Mouse (Mus musculus) T-helper 1 cell (primary cell): ENCODE results near the gene Brix1.
"Not testable (repeated sequence)": the region's sequence is repeated elsewhere in the genome, so short reads cannot be mapped to it uniquely, and the experiment has no call there.

Experiments used
- in situ Hi-C: fragments of 300-600 bp; cut with MboI, MseI; formaldehyde crosslinking; loops from one replicate; pipeline ENCODE4 v1.15.1; 2025; ENCODE audit warnings: high pct_unique_total_duplicates

The Brix1 gene

GRCm38 (mm10) chr15:10485484-10486364 is at the start of gene Brix1, which contains the start of gene Rad1:
Gene Brix1, minus strand, starts transcription at chr15:10485947.
Gene Rad1, plus strand, starts transcription at chr15:10486018.
- in situ Hi-C loops: loop anchor here (5.0 kb wide), 1 partner anchor 738 kb away; the partner anchor contains the start of gene Spef2

GRCm38 (mm10) chr15:10534591-10534990 is 48.8 kb upstream of the Brix1 start:
- in situ Hi-C loops: loop anchor here (25.0 kb wide), 2 partner anchors 353 to 778 kb away; no protein-coding TSS in a partner anchor

- in situ Hi-C loops: loop anchor here (25.0 kb wide), 2 partner anchors 354 to 779 kb away; no protein-coding TSS in a partner anchor
Observed at GRCm38 (mm10) chr15:10533361-10533760, 47.6 kb upstream of the Brix1 start.

GRCm38 (mm10) chr15:10531352-10531751 is 45.6 kb upstream of the Brix1 start:
- in situ Hi-C loops: loop anchor here (25.0 kb wide), 2 partner anchors 356 to 781 kb away; no protein-coding TSS in a partner anchor

GRCm38 (mm10) chr15:10525896-10526295 is 40.1 kb upstream of the Brix1 start:
- in situ Hi-C loops: loop anchor here (25.0 kb wide), 2 partner anchors 361 to 786 kb away; no protein-coding TSS in a partner anchor

- in situ Hi-C loops: no loop called here
Observed at GRCm38 (mm10) chr15:10515166-10515565, 29.4 kb upstream of the Brix1 start.

- in situ Hi-C loops: no loop called here
Observed at GRCm38 (mm10) chr15:10506099-10506498, 20.4 kb upstream of the Brix1 start.

- in situ Hi-C loops: no loop called here
Observed at GRCm38 (mm10) chr15:10500838-10501719, 15.3 kb upstream of the Brix1 start.

GRCm38 (mm10) chr15:10500035-10500434 is 14.3 kb upstream of the Brix1 start:
- in situ Hi-C loops: no loop called here

GRCm38 (mm10) chr15:10499593-10499992 is 13.8 kb upstream of the Brix1 start:
- in situ Hi-C loops: no loop called here

GRCm38 (mm10) chr15:10496696-10497095 is 10.9 kb upstream of the Brix1 start:
- in situ Hi-C loops: not testable (repeated sequence)

- in situ Hi-C loops: no loop called here
Observed at GRCm38 (mm10) chr15:10495944-10496343, 10.2 kb upstream of the Brix1 start.

- in situ Hi-C loops: no loop called here
Observed at GRCm38 (mm10) chr15:10490101-10490500, 4.4 kb upstream of the Brix1 start.

GRCm38 (mm10) chr15:10487246-10487645 is 1.5 kb upstream of the Brix1 start:
- in situ Hi-C loops: loop anchor here (5.0 kb wide), 1 partner anchor 740 kb away; the partner anchor contains the start of gene Spef2

GRCm38 (mm10) chr15:10486365-10486839 is 655 bp upstream of the Brix1 start:
- in situ Hi-C loops: loop anchor here (5.0 kb wide), 1 partner anchor 739 kb away; the partner anchor contains the start of gene Spef2

GRCm38 (mm10) chr15:10470941-10471340 is 14.8 kb downstream of the Brix1 start:
- in situ Hi-C loops: loop anchor here (10.0 kb wide), 1 partner anchor 914 kb away; no protein-coding TSS in a partner anchor

GRCm38 (mm10) chr15:10470151-10470831 is 15.5 kb downstream of the Brix1 start, which contains the start of gene Dnajc21:
Gene Dnajc21, minus strand, starts transcription at chr15:10470516.
- in situ Hi-C loops: loop anchor here (10.0 kb wide), 1 partner anchor 915 kb away; no protein-coding TSS in a partner anchor

- in situ Hi-C loops: loop anchor here (10.0 kb wide), 1 partner anchor 915 kb away; no protein-coding TSS in a partner anchor
Observed at GRCm38 (mm10) chr15:10469641-10470150, 16.1 kb downstream of the Brix1 start.

GRCm38 (mm10) chr15:10468761-10469160 is 17.0 kb downstream of the Brix1 start:
- in situ Hi-C loops: no loop called here

- in situ Hi-C loops: no loop called here
Observed at GRCm38 (mm10) chr15:10464678-10465077, 21.1 kb downstream of the Brix1 start.
